Mouse (Mus musculus): ENCODE results near the gene Map3k10. TPM values are rescaled to one million over a fixed set of nuclear protein-coding genes. Genes with fewer than 3 reads are reported as not detected.

Gene Map3k10
- total and polyA plus RNA-seq, 2 experiments from 2014 or later: 22.9 to 141 TPM

DNA sequence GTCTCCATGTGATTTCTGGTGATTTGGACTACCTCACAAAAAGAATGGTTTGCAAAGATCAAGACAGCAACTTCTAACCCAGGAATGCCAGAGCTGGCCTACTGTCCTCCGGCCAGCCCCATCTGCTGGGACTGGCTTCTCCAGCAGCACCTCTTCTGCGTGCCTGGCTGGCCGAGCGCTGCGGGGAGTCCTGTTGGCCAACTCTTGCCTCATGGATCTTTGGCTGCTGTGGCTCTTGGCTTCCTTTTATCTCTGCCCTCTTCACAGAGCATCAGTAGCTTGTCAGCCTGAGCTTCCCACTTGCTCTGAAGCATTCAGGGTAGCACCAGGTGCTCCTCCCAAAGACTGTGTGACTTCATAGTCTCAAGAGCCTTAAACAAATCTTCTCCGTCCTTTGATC is 46.2 kb downstream of the Map3k10 start:
- ATAC-seq: no peak
- WGBS: 57% methylated on average over 6 of the region's 6 CpGs
- peak overlapping the region; percentile 58 for H3K27ac ChIP-seq

GRCm38 (mm10) chr7:27627707-27628106 is 46.7 kb downstream of the Map3k10 start:
- ATAC-seq (peak; percentile 64), DNase-seq (ENCODE audit: low spot score) (peak; percentile 51)
- Histone ChIP-seq H3K27me3 (ENCODE audit: insufficient read depth, low read length) (no peaks in the 10 kb centered on the region), H3K9me3 (ENCODE audit: low read length) (no peaks in the 10 kb centered on the region), H3K27ac (peak overlapping the region; percentile 58; the same call in 1 of the 2 replicates), H3K4me1 (ENCODE audit: insufficient read depth, low read length) (no peaks in the 10 kb centered on the region), H3K4me2 (ENCODE audit: low read depth, low read length) (no peak overlapping the region), H3K4me3 (ENCODE audit: low read length) (no peak overlapping the region), H3K36me3 (ENCODE audit: insufficient read depth, low read length) (peaks cover 34% of the 10 kb centered on the region; the same call in 1 of the 2 replicates), H3K9ac (replicated peaks; ENCODE audit: low read length) (no peak overlapping the region)
- WGBS: 56% methylated on average over 7 of the region's 7 CpGs
- TF ChIP-seq CTCF (IDR thresholded peaks at IDR 0.05; ENCODE audit: low read depth): no peak

More for the DNA sequence above, 46.2 kb downstream of the Map3k10 start:
- Histone ChIP-seq H3K9ac (replicated peaks; ENCODE audit: low read length) (no peak overlapping the region), H3K9me3 (ENCODE audit: low read length) (no peaks in the 10 kb centered on the region), H3K4me2 (ENCODE audit: low read depth, low read length) (no peak overlapping the region), H3K4me3 (ENCODE audit: low read length) (no peak overlapping the region), H3K4me1 (ENCODE audit: insufficient read depth, low read length) (no peaks in the 10 kb centered on the region), H3K27me3 (ENCODE audit: insufficient read depth, low read length) (no peaks in the 10 kb centered on the region), H3K36me3 (ENCODE audit: insufficient read depth, low read length) (peaks cover 34% of the 10 kb centered on the region; the same call in 1 of the 2 replicates)
- no peak for DNase-seq (ENCODE audit: low spot score)
- TF ChIP-seq CTCF (IDR thresholded peaks at IDR 0.05; ENCODE audit: low read depth): no peak

DNA sequence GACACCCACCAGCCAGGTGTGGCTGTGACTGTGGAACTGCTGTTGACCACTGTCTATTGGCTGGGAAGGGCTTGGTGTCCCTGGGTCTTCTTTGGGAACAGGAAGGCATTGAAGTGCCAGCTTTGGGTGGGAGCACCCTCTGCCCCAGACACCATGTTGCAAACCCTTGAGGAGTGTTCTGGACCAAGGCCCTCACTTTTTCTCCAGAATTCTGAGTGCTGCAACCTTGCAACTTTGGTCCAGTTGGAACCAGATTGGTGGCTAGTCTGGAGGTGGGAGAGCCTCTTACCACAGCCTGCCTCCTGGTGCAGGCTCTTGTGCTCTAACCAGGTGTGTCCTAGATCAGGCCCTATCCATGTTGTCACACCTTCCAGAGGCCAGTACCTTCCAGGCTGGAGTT is 49.4 kb downstream of the Map3k10 start:
- H3K9me3 ChIP-seq (ENCODE audit: low read length): no peaks in the 10 kb centered on the region
- DNase-seq (ENCODE audit: low spot score) (no peak), ATAC-seq (no peak)
- no peak overlapping the region for H3K4me3 ChIP-seq (ENCODE audit: low read length)
- H3K27me3 ChIP-seq (ENCODE audit: insufficient read depth, low read length): no peaks in the 10 kb centered on the region
- no peak overlapping the region for H3K4me2 ChIP-seq (ENCODE audit: low read depth, low read length)
- no peak for TF ChIP-seq CTCF (IDR thresholded peaks at IDR 0.05; ENCODE audit: low read depth)
- no peaks in the 10 kb centered on the region for H3K4me1 ChIP-seq (ENCODE audit: insufficient read depth, low read length)
- H3K36me3 ChIP-seq (ENCODE audit: insufficient read depth, low read length): peaks cover 24% of the 10 kb centered on the region; the same call in 1 of the 2 replicates
- H3K9ac ChIP-seq (replicated peaks; ENCODE audit: low read length): no peak overlapping the region
- no peak overlapping the region for H3K27ac ChIP-seq

- no peak overlapping the region for H3K9ac ChIP-seq (replicated peaks; ENCODE audit: low read length)
- no peak for TF ChIP-seq CTCF (IDR thresholded peaks at IDR 0.05; ENCODE audit: low read depth)
- H3K4me1 ChIP-seq (ENCODE audit: insufficient read depth, low read length): no peaks in the 10 kb centered on the region
- H3K27ac ChIP-seq: no peak overlapping the region
- DNase-seq (ENCODE audit: low spot score): no peak
- no peak for ATAC-seq
- H3K4me2 ChIP-seq (ENCODE audit: low read depth, low read length): no peak overlapping the region
- no peaks in the 10 kb centered on the region for H3K27me3 ChIP-seq (ENCODE audit: insufficient read depth, low read length)
- 48% methylated on average over 1 of the region's 1 CpGs for WGBS
- no peaks in the 10 kb centered on the region for H3K9me3 ChIP-seq (ENCODE audit: low read length)
- H3K4me3 ChIP-seq (ENCODE audit: low read length): no peak overlapping the region
- H3K36me3 ChIP-seq (ENCODE audit: insufficient read depth, low read length): peaks cover 40% of the 10 kb centered on the region
Observed at GRCm38 (mm10) chr7:27622234-27622633, 52.2 kb downstream of the Map3k10 start.

DNA sequence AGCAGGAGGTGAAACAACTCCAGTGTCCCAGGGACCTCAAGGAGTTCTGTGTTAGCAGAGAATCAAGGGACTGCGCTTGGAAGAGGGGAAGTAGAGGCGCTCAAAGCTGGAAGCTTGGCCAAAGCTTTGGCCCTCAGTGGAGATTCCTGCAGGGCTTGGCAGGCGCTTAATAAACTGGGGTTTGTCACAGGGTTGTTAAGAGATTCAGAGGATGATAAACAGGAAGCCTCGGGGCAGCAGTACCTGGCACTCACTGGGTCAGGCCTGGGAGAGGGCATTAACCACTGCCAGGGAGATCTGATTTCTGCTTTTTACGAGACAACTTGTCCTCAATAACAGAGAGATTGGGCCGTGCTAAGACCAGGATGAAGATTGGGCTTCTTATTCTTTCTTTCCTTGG is 53.4 kb downstream of the Map3k10 start:
- ATAC-seq: no peak
- Histone ChIP-seq H3K27me3 (ENCODE audit: insufficient read depth, low read length) (no peaks in the 10 kb centered on the region), H3K9ac (replicated peaks; ENCODE audit: low read length) (no peak overlapping the region), H3K4me3 (ENCODE audit: low read length) (no peak overlapping the region), H3K4me2 (ENCODE audit: low read depth, low read length) (no peak overlapping the region), H3K9me3 (ENCODE audit: low read length) (no peaks in the 10 kb centered on the region), H3K27ac (peak overlapping the region; percentile 45; the same call in 1 of the 2 replicates), H3K4me1 (ENCODE audit: insufficient read depth, low read length) (no peaks in the 10 kb centered on the region), H3K36me3 (ENCODE audit: insufficient read depth, low read length) (peaks cover 40% of the 10 kb centered on the region)
- DNase-seq (ENCODE audit: low spot score): peak; percentile 36
- no peak for TF ChIP-seq CTCF (IDR thresholded peaks at IDR 0.05; ENCODE audit: low read depth)
- 55% methylated on average over 6 of the region's 6 CpGs for WGBS

- H3K36me3 ChIP-seq (ENCODE audit: insufficient read depth, low read length): peaks cover 29% of the 10 kb centered on the region
- DNase-seq (ENCODE audit: low spot score) (peak; percentile 89), ATAC-seq (peak; percentile 91)
- WGBS: 15% methylated on average over 8 of the region's 8 CpGs
- no peak overlapping the region for H3K9ac ChIP-seq (replicated peaks; ENCODE audit: low read length)
- peaks cover 9% of the 10 kb centered on the region; the same call in 1 of the 2 replicates for H3K4me1 ChIP-seq (ENCODE audit: insufficient read depth, low read length)
- H3K27ac ChIP-seq: peak overlapping the region; percentile 82
- no peaks in the 10 kb centered on the region for H3K27me3 ChIP-seq (ENCODE audit: insufficient read depth, low read length)
- no peak overlapping the region for H3K4me3 ChIP-seq (ENCODE audit: low read length)
- H3K9me3 ChIP-seq (ENCODE audit: low read length): no peaks in the 10 kb centered on the region
- TF ChIP-seq CTCF (IDR thresholded peaks at IDR 0.05; ENCODE audit: low read depth): no peak
- no peak overlapping the region for H3K4me2 ChIP-seq (ENCODE audit: low read depth, low read length)
Observed at GRCm38 (mm10) chr7:27613751-27614499, 60.5 kb downstream of the Map3k10 start.

- peaks cover 13% of the 10 kb centered on the region; the same call in 1 of the 2 replicates for H3K4me1 ChIP-seq (ENCODE audit: insufficient read depth, low read length)
- WGBS: 46% methylated on average over 4 of the region's 4 CpGs
- DNase-seq (ENCODE audit: low spot score): no peak
Observed at GRCm38 (mm10) chr7:27612940-27613339, 61.5 kb downstream of the Map3k10 start.

More at GRCm38 (mm10) chr7:27612940-27613339, 61.5 kb downstream of the Map3k10 start:
- Histone ChIP-seq H3K4me3 (ENCODE audit: low read length) (no peak overlapping the region), H3K9ac (replicated peaks; ENCODE audit: low read length) (no peak overlapping the region), H3K36me3 (ENCODE audit: insufficient read depth, low read length) (peaks cover 19% of the 10 kb centered on the region), H3K9me3 (ENCODE audit: low read length) (no peaks in the 10 kb centered on the region), H3K27me3 (ENCODE audit: insufficient read depth, low read length) (no peaks in the 10 kb centered on the region), H3K27ac (peak overlapping the region; percentile 82), H3K4me2 (ENCODE audit: low read depth, low read length) (no peak overlapping the region)
- TF ChIP-seq CTCF (IDR thresholded peaks at IDR 0.05; ENCODE audit: low read depth): no peak
- no peak for ATAC-seq
